Mouse (Mus musculus) layer of hippocampus, adult 8-10 months (tissue): Measurements from ENCODE around the gene Grhl3. TPM values are rescaled to one million over a fixed set of nuclear protein-coding genes. Genes with fewer than 3 reads are reported as not detected.

Experiments
- DNase-seq, 2 experiments: peaks; one replicate each; pipeline ENCODE4 v3.0.0; 2022; ENCODE audit warnings: low spot score in 2 of 2
- total RNA-seq, 4 experiments: library from RNA; stranded (reverse); gene quantifications; 2 replicates each; pipeline ENCODE4 v1.2.4; 2022

Grhl3 gene
- total RNA-seq, 4 experiments from 2014 or later: 0.52 to 1.3 (median 1.2) TPM

GRCm38 (mm10) chr4:135531771-135532613 is 41.4 kb downstream of the Grhl3 start:
- no peak for DNase-seq

- DNase-seq: peak; percentile 46 to 58
Measured at GRCm38 (mm10) chr4:135531236-135531635, 42.2 kb downstream of the Grhl3 start.

GRCm38 (mm10) chr4:135530270-135530669 is 43.2 kb downstream of the Grhl3 start:
- DNase-seq: no peak

- no peak for DNase-seq
Measured at GRCm38 (mm10) chr4:135526039-135526710, 47.3 kb downstream of the Grhl3 start.

- no peak for DNase-seq
Measured at GRCm38 (mm10) chr4:135525057-135525456, 48.4 kb downstream of the Grhl3 start.

GRCm38 (mm10) chr4:135523939-135524338 is 49.5 kb downstream of the Grhl3 start:
- no peak for DNase-seq

- no peak for DNase-seq
Measured at GRCm38 (mm10) chr4:135520421-135520820, 53.0 kb downstream of the Grhl3 start.

GRCm38 (mm10) chr4:135518135-135518534 is 55.3 kb downstream of the Grhl3 start:
- no peak for DNase-seq

GRCm38 (mm10) chr4:135516351-135517316 is 56.8 kb downstream of the Grhl3 start:
- no peak for DNase-seq

GRCm38 (mm10) chr4:135514925-135515324 is 58.5 kb downstream of the Grhl3 start:
- DNase-seq: no peak

- DNase-seq: no peak
Measured at GRCm38 (mm10) chr4:135513865-135514264, 59.6 kb downstream of the Grhl3 start.

- DNase-seq: no peak
Measured at GRCm38 (mm10) chr4:135509515-135509914, 63.9 kb downstream of the Grhl3 start.

- DNase-seq: peak; percentile 49 to 81
Measured at GRCm38 (mm10) chr4:135508419-135509039, 64.9 kb downstream of the Grhl3 start.

GRCm38 (mm10) chr4:135507547-135508350 is 65.7 kb downstream of the Grhl3 start:
- peak; percentile 43 to 67 for DNase-seq

- DNase-seq: no peak
Measured at GRCm38 (mm10) chr4:135505794-135506193, 67.6 kb downstream of the Grhl3 start.

- no peak for DNase-seq
Measured at GRCm38 (mm10) chr4:135501587-135501986, 71.8 kb downstream of the Grhl3 start.

- DNase-seq: no peak
Measured at GRCm38 (mm10) chr4:135499831-135500230, 73.6 kb downstream of the Grhl3 start.

GRCm38 (mm10) chr4:135498136-135498535 is 75.3 kb downstream of the Grhl3 start:
- no peak for DNase-seq

GRCm38 (mm10) chr4:135495810-135496209 is 77.6 kb downstream of the Grhl3 start:
- peak in 1 of 2 experiments; percentile 28 for DNase-seq

- DNase-seq: no peak
Measured at GRCm38 (mm10) chr4:135495397-135495791, 78.0 kb downstream of the Grhl3 start.
